Mouse (Mus musculus) CD4-positive, CD25-positive, alpha-beta regulatory T cell, adult 4 months (primary cell): Measurements from ENCODE around the gene Gm17387. TPM values are rescaled to one million over a fixed set of nuclear protein-coding genes. Genes with fewer than 3 reads are reported as not detected.
"Not testable (repeated sequence)": the region's sequence is repeated elsewhere in the genome, so short reads cannot be mapped to it uniquely, and the experiment has no call there.

ENCODE experiments used
- ATAC-seq: one replicate; pipeline ENCODE4 v1.8.0; 2017
- polyA plus RNA-seq, 2 experiments: library from polyadenylated mRNA; unstranded; fragments of 100-300 nt; shearing (Covaris generic); gene quantifications; one replicate each; pipeline ENCODE4 v1.2.1; 2017

The Gm17387 gene
- polyA plus RNA-seq, 2 experiments from 2014 or later, result not detected

GRCm38 (mm10) chr7:141016707-141017697 is 11.9 kb upstream of the Gm17387 start:
- ATAC-seq, result no peak

DNA sequence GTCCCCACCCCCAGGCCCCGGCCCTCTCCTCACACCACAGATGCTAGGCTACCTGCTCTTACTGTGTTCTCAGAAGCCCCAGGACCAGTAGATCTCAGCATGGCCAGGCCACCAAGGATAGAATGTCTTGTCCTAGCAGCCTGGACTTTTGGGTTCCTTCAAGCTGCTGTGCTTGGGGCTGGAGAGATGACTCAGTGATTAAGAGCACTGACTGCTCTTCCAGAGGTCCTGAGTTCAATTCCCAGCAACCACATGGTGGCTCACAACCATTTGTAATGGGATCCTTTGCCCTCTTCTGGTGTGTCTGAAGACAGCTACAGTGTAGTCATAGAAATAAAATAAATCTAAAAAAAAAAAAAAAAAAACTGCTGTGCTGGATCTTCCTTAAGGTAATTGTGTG is 11.1 kb upstream of the Gm17387 start, which contains the start of gene Ifitm6:
Ifitm6 (minus strand) TSS at position 101 of the 400 bp plus-strand sequence.
- not testable (repeated sequence) for ATAC-seq

GRCm38 (mm10) chr7:141019028-141019427 is 9.9 kb upstream of the Gm17387 start:
- ATAC-seq, result peak; percentile 51

GRCm38 (mm10) chr7:141021489-141022449 is 7.2 kb upstream of the Gm17387 start:
- ATAC-seq, result no peak

- ATAC-seq, result peak; percentile 60
These were observed 3.8 kb upstream of the Gm17387 start for GRCm38 (mm10) chr7:141024865-141025838.

DNA sequence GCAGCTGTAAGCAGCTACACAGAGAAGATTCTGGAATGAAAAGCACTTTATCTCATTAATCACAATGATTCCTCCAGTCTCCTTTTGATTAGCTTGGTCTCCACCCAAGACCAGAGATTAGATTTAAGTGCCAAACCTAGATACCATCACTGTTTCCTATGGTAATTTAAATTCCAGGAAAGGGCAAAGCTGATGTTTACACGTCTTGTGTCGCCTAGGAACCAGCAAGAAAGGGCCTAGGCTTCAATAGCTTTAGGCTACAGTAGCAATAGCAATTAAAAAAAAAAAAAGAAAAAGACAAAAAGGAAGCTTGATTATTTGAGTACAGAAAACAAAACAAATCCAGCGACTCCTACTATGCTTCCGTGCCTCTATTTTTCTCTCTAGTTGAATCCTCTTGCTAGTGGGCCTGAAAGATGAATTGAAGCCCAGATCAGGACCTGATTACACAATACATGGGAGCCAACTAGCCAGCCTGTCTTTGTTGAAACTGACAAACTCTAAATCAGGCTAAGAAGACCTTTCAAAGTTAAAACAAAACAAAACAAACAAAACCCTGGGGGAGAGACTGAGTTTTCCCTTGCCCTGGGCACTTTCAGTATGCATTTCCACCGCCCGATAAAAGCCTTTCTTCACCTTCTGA is 2.7 kb upstream of the Gm17387 start:
- ATAC-seq, result peak; percentile 34

DNA sequence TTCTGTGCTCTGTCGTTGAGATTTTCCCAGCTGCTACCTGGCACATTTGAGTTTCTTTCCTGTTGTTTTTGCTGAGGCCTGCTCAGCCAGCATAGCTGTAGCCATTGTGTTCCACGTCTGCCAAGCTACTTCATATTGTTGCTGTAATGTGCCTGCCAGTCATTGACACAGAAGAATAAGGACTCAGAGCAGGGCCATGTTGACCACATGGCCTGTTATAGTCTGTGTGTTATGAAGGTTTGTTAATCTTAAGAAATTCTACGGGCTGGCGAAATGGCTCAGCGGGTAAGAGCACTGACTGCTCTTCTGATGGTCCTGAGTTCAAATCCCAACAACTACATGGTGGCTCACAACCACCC is 2.2 kb upstream of the Gm17387 start:
- ATAC-seq, result no peak

DNA sequence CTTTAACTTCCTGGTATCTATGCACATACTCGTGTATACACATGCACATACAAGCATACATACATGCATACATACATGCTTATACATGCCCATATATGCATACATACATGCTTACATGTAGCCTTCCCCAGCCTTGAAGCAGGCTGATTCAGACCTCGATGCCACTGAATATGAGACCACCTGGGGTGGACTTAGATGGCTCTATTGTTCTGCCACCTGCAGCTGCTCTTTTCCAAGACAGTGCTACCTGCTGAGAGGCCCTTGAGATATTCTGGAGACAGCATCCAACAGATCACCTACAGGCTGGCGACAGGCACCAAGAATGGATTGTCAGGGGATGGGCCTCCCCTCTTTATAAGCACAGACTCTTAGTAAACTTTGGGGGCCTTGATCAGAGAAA is 1.5 kb downstream of the Gm17387 start:
- no peak for ATAC-seq

GRCm38 (mm10) chr7:141032458-141033167 is 3.7 kb downstream of the Gm17387 start:
- no peak for ATAC-seq

DNA sequence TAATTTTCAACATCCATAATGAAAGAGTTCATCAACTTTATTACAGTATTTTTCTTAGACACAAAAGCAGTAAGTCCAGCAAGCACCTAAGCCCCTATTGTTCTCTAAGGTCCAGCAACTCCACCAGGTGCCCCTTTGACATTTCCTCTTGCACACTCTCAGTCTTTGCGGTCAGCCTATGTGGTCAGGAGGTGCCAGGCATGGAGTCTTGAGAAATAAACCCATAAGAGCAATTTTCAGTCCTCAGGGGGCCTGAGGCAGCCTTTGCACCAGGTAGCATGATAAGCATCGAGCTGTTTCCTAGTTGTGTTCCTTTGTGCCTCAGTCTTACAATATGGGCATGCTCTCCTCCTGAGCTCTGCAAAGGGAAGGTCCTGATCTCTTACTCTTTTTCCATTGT is 7.7 kb downstream of the Gm17387 start:
- ATAC-seq, result not testable (repeated sequence)

DNA sequence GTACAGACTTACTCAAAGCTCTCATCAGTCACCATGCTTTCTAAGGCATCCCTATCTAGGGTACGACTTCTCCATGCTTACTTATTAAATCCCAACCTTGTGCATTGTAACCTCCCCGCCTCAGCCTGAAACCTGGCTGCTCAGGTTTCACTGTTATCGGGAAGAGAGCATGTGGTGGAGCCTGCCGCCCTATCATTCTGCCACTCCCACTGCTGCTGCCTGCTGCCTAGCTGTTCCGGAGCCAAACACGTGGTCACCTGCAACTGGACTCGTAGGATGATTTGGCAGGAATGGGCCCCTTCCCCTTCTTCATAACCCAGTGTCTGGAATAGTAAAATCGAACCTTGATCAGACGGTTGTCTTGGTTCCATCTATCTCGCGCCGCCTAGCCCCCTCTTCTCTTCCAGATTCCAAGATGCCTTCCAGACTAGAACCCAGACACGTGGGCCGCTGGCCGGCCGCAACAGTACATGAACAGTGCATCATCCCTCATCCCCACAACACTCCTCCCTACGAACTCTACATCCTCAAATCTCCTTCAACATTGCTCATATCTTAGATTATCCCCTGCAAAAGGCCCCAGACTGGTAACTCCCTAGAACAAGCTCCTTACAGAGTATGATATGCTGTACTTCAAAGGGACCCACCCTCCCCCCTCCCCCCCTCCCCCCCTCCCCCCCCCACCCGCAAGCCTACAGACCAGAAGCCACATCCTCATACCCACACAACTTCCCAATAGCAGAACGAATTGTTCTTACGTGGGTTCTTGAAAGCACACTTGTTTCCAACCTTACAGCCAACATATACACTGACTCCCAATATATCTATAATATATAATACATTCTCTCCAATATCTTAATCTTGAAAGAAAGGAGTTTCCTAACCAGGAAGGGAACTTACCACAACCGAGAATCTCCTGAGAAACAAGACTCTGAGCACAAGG is 9.4 kb downstream of the Gm17387 start:
- peak; percentile 89 for ATAC-seq

DNA sequence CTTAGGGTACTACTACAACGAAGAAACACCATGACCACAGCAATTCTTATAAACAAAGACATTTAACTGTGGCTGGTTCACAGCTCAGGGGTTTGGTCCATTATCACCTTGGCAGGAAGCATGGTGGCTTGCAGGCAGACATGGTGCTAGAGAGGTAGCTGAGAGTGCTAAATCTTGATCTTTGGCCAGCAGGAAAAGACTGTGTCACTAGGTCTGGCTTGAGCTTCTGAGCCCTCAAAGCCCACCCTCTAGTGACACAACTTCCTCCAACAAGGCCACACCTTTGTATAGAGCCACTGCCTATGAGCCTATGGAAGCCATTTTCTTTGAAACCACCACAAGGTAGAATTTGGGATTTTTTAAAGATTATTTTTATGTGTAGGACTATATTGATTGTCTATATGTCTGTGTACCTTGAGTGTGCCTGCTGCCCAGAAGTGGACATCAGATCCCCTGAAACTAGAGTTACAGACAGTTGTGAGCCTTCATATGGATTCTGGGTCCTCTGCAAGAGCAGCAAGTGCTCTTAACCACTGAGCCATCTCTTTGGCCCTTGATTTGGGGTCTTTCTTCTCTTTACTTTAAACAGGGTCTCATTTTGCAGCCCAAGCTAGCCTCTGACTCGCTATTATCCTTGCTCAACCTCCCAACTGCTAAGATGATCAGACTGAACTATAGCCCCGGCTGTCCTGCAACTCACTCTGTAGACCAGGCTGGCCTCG is 10.6 kb downstream of the Gm17387 start:
- no peak for ATAC-seq

DNA sequence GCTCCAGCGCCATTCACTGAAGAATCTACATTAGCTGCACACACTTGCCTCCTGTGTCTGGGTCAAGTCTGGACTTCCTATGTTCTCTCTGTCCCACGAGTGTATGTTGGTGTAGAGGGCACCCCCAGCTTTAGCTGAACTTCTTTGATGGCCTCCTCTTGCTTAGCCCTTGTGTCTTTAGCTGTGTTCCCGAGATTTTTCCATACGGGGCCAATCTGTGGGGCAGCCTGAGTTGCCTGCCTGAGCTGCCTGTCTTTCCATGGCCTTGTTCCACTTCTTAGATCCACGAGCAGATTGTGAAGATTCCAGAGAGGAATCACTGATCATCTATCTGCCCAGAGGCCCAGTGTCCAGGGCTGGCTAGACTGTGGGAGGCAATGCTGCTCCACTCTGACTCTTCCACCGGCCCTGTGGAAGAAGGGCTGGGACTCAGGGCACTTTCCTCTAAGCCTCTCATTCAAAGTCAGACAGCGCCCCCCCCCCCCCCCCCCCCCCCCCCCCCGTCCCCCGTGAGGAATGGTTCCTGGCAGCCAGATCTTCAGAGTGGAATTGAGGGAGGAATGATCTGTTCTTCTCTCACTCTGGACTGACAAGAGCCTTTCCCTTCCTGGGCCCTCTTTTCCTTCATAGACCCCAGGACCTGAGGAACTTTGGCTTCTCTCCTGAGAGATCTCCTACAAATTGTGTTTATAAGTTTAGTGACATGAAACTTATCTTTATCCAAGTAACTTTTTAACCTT is 12.1 kb downstream of the Gm17387 start:
- ATAC-seq, result no peak

DNA sequence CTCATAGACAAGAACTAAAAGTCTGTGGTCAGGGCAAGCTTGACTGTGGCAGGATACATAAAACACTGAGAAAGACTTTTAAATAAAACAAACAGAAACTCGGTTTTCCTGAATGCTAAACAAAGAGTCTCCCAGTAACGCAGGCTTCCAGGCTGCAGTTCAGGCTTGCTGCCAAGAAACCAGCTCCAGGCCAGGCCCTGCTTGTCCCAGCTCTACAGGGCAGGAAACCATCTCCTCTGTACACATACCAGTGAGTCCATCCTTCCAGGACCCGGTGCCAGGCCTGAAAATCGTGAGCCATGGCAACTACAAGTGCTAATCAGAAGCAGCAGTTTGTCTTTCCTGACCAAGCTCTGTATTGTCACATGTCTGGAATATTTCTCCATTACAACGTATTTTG is 12.7 kb downstream of the Gm17387 start:
- ATAC-seq, result no peak

GRCm38 (mm10) chr7:141042539-141042938 is 13.6 kb downstream of the Gm17387 start:
- ATAC-seq, result no peak

DNA sequence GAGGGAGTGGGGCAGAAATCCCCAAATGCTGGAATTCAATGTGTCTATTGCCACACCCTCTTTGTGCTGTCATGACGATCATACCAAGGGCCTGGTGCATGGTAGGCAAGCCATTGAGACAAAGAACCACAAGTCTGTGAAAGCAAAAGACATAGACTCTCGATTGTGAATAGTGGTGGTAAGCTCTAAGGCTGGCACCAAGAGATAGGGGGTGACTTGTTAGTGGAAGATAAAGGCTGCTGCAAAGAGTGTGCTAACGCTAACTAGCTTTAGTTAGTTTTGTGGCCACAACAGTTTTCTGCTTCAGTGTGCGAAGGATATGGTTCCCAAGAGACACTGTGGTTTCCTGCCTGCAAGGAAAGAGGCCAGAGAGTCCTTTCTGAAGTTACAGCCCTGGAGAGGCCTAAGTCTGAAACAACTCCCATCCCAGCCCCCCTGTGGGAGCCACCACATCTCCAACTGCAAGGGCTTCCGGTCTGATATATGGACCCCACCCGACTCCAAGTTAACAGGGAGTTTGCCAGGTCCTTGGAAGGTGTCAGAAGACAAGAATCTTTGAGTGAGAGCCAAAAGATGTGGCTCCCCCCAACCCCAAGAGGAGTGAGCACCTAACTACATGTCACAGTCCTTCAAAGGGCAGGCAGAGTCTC is 18.1 kb downstream of the Gm17387 start:
- no peak for ATAC-seq

- ATAC-seq, result no peak
These were observed 18.8 kb downstream of the Gm17387 start for GRCm38 (mm10) chr7:141047581-141048225.
